Mouse (Mus musculus): ENCODE measurements at regions not wholly inside any gene's neighbourhood (a gene's known extent, or its start where the extent isn't known, plus 50 kb on each side); places are given as distances from the start of the nearest gene placed in this dataset.

- no peak for DNase-seq (ENCODE audit: low read depth, low spot score)
Measured at GRCm38 (mm10) chr17:68218246-68218645, 55.4 kb upstream of the L3mbtl4 start.

- DNase-seq (ENCODE audit: low read depth, low spot score) = no peak
Measured at GRCm38 (mm10) chr17:68223170-68223569, 50.4 kb upstream of the L3mbtl4 start.
